ENCODE assay signal across 8 mouse cellular contexts in genomic region chr9:120433747-120434146, GRCm38 (mm10). TPM values are rescaled to one million over a fixed set of nuclear protein-coding genes. Genes with fewer than 3 reads are reported as not detected.
A peak's percentile ranks its signal among the peaks of the same experiment; 100 is the strongest.
DNase-seq lines count a peak whose midpoint lies in the region; ATAC-seq and TF ChIP-seq lines count a peak whose summit lies in the region.
"Had no signal": no experiment of that assay in that cellular context is flagged by ENCODE, and none has a peak within 500 bp of the region (broad histone marks: within the 10 kb centered on the region; RNA-seq: fewer than 3 reads in every experiment).

No protein-coding gene starts in this region.

- in situ Hi-C loops in Patski (cut with MboI; ENCODE audit: low pct_unique_long_range_greater_than_20kb), result no loop called here

- H3K27ac ChIP-seq in forebrain, embryonic 10.5 days, result no peak overlapping the region
- no peak overlapping the region for H3K27ac ChIP-seq in hindbrain, embryonic 11.5 days (ENCODE audit: low read depth, low read length)
- no peak overlapping the region for H3K27ac ChIP-seq in midbrain, embryonic 11.5 days (ENCODE audit: low read depth, low read length)
- H3K27ac ChIP-seq: liver, embryonic 15.5 days had no signal

- H3K27me3 ChIP-seq in Patski, result peaks cover 5% of the 10 kb centered on the region
- H3K27me3 ChIP-seq in forebrain, embryonic 10.5 days (ENCODE audit: poor library complexity, severe bottlenecking), result no peaks in the 10 kb centered on the region
- no peaks in the 10 kb centered on the region for H3K27me3 ChIP-seq in hindbrain, embryonic 11.5 days (ENCODE audit: control insufficient read depth, insufficient read depth, low read length)
- no peaks in the 10 kb centered on the region for H3K27me3 ChIP-seq in midbrain, embryonic 11.5 days (ENCODE audit: control insufficient read depth, insufficient read depth, low read length)
- H3K27me3 ChIP-seq: liver, embryonic 15.5 days had no signal

- no peak for ATAC-seq in Patski
- peak; percentile 48; the same call in 1 of the 2 replicates for ATAC-seq in hindbrain, embryonic 11.5 days (ENCODE audit: low FRiP score)
- ATAC-seq in midbrain, embryonic 11.5 days (ENCODE audit: low FRiP score), result peak; percentile 67; the same call in 1 of the 2 replicates

- peak; percentile 94 for TF ChIP-seq CTCF in Patski (IDR thresholded peaks at IDR 0.05)

- WGBS in forebrain, embryonic 10.5 days, result 36% methylated on average over 8 of the region's 8 CpGs
- WGBS in hindbrain, embryonic 11.5 days, result 30% methylated on average over 8 of the region's 8 CpGs
- 32% methylated on average over 8 of the region's 8 CpGs for WGBS in midbrain, embryonic 11.5 days

- no peak overlapping the region for H3K9ac ChIP-seq in hindbrain, embryonic 11.5 days (ENCODE audit: low read depth, low read length)
- no peak overlapping the region for H3K9ac ChIP-seq in midbrain, embryonic 11.5 days (ENCODE audit: low read length)
- H3K9ac ChIP-seq: liver, embryonic 15.5 days had no signal

- peaks cover 39% of the 10 kb centered on the region for H3K4me1 ChIP-seq in forebrain, embryonic 10.5 days
- H3K4me1 ChIP-seq in hindbrain, embryonic 11.5 days (replicated peaks; ENCODE audit: control insufficient read depth, insufficient read depth, low read length), result no peaks in the 10 kb centered on the region
- H3K4me1 ChIP-seq in midbrain, embryonic 11.5 days (ENCODE audit: control insufficient read depth, insufficient read depth, low read length), result no peaks in the 10 kb centered on the region

- H3K4me3 ChIP-seq in forebrain, embryonic 10.5 days, result no peak overlapping the region
- no peak overlapping the region for H3K4me3 ChIP-seq in hindbrain, embryonic 11.5 days (ENCODE audit: low read depth, low read length)
- no peak overlapping the region for H3K4me3 ChIP-seq in midbrain, embryonic 11.5 days (ENCODE audit: low read depth, low read length)
- H3K4me3 ChIP-seq: liver, embryonic 15.5 days had no signal

- intact Hi-C loops in left cerebral cortex, postnatal 14 days (cut with DNase I), result loop anchor here (1.0 to 5.0 kb wide), 2 partner anchors 63 to 144 kb away; no protein-coding TSS in a partner anchor

- POLR2A ChIA-PET in Patski (lab: Charles Lee), result no interaction called here

- H3K4me2 ChIP-seq in hindbrain, embryonic 11.5 days (replicated peaks; ENCODE audit: low read depth, low read length), result no peak overlapping the region
- H3K4me2 ChIP-seq in midbrain, embryonic 11.5 days, result no peak overlapping the region
- H3K4me2 ChIP-seq: liver, embryonic 15.5 days had no signal

- H3K9me3 ChIP-seq in forebrain, embryonic 10.5 days, result no peaks in the 10 kb centered on the region; the same call in 1 of the 2 replicates
- no peaks in the 10 kb centered on the region for H3K9me3 ChIP-seq in hindbrain, embryonic 11.5 days (ENCODE audit: control insufficient read depth, low read length)
- H3K9me3 ChIP-seq in midbrain, embryonic 11.5 days (ENCODE audit: control insufficient read depth, low read length), result no peaks in the 10 kb centered on the region; the same call in 1 of the 2 replicates
- H3K9me3 ChIP-seq: liver, embryonic 15.5 days had no signal

- no peaks in the 10 kb centered on the region for H3K36me3 ChIP-seq in forebrain, embryonic 10.5 days (replicated peaks)
- H3K36me3 ChIP-seq in hindbrain, embryonic 11.5 days (ENCODE audit: control insufficient read depth, insufficient read depth, low read length), result no peaks in the 10 kb centered on the region
- H3K36me3 ChIP-seq in midbrain, embryonic 11.5 days (ENCODE audit: control insufficient read depth, insufficient read depth, low read length), result no peaks in the 10 kb centered on the region
- H3K36me3 ChIP-seq: liver, embryonic 15.5 days had no signal

- DNase-seq in Patski (ENCODE audit: low read depth, low spot score), result no peak
- peak; percentile 64 for DNase-seq in c-Kit-positive CD71-negative TER-119-negative erythroid progenitor cells, embryonic 14.5 days (ENCODE audit: low read depth)
- peak; percentile 71 for DNase-seq in forebrain, embryonic 10.5 days (ENCODE audit: extremely low spot score, low spot score)
- DNase-seq in hindbrain, embryonic 11.5 days (ENCODE audit: low spot score), result peak; percentile 83
- DNase-seq in left cerebral cortex, postnatal 14 days (ENCODE audit: low spot score in 2 of 2), result peak; percentile 68 to 78
- peak; percentile 94 for DNase-seq in midbrain, embryonic 11.5 days (ENCODE audit: low spot score, missing footprints)
- DNase-seq in spleen, adult 12 weeks (ENCODE audit: low spot score), result peak; percentile 26

- CTCF ChIA-PET in Patski (lab: Charles Lee), result no interaction called here

RNA-seq across cellular contexts. Expression of gene Eif1b, which starts 58.3 kb away (rescaled TPM):
- polyA plus RNA-seq in Patski (2021), result 51.3 TPM
- 272 TPM in 2 replicates for polyA plus RNA-seq in forebrain, embryonic 10.5 days (2016; fragmentation: Nextera tagmentation; extraction: Ambion mirVana)
- 274 and 279 TPM in 2 replicates for polyA plus RNA-seq in hindbrain, embryonic 11.5 days (2014; fragmentation: Nextera tagmentation; extraction: Ambion mirVana)
- total RNA-seq in left cerebral cortex, postnatal 14 days (2021), result 100 to 1,000 TPM; 173 to 174 TPM
- polyA plus RNA-seq in midbrain, embryonic 11.5 days (2014; fragmentation: Nextera tagmentation; extraction: Ambion mirVana), result 291 and 296 TPM in 2 replicates
